Mouse (Mus musculus) liver, embryonic 16.5 days (tissue): ENCODE data around the gene Atpif1. TPM values are rescaled to one million over a fixed set of nuclear protein-coding genes. Genes with fewer than 3 reads are reported as not detected.

Experiments used
- ATAC-seq: fragments of 200-750 bp; cut with Nextera tagmentation; 2 replicates; pipeline ENCODE4 v1.8.0; 2017; ENCODE audit warnings: low read depth, mild to moderate bottlenecking, moderate number of reproducible peaks, moderate library complexity
- H3K27ac ChIP-seq: fragments of 300-500 bp; sonication (generic); 2 replicates; pipeline ENCODE4 v1.5.1; 2014; ENCODE audit warnings: mild to moderate bottlenecking, low read length
- H3K27me3 ChIP-seq: fragments of 300-500 bp; sonication (generic); 2 replicates; pipeline ENCODE4 v1.6.1; 2014; ENCODE audit warnings: low read depth, low read length, mixed read lengths; ENCODE audit not compliant: control insufficient read depth, insufficient read depth
- H3K36me3 ChIP-seq: fragments of 300-500 bp; sonication (generic); 2 replicates; pipeline ENCODE4 v1.6.1; 2014; ENCODE audit warnings: mild to moderate bottlenecking; ENCODE audit not compliant: control insufficient read depth, insufficient read depth
- H3K4me1 ChIP-seq: fragments of 300-500 bp; sonication (generic); 2 replicates; pipeline ENCODE4 v1.6.1; 2014; ENCODE audit warnings: low read depth, low read length, mixed read lengths; ENCODE audit not compliant: control insufficient read depth
- H3K4me2 ChIP-seq: fragments of 300-500 bp; sonication (generic); 2 replicates; pipeline ENCODE4 v1.6.1; 2014; ENCODE audit warnings: low read depth, low read length, mixed read lengths
- H3K4me3 ChIP-seq: fragments of 300-500 bp; sonication (generic); 2 replicates; pipeline ENCODE4 v1.5.1; 2014; ENCODE audit warnings: low read depth, mild to moderate bottlenecking, low read length
- H3K9ac ChIP-seq: fragments of 300-500 bp; sonication (generic); 2 replicates; pipeline ENCODE4 v1.6.1; 2014; ENCODE audit warnings: low read depth, low read length
- H3K9me3 ChIP-seq: fragments of 300-500 bp; sonication (generic); replicated peaks from 2 replicates; pipeline ENCODE4 v1.6.1; 2016; ENCODE audit warnings: low read length; ENCODE audit not compliant: control insufficient read depth
- WGBS: fragments of 180-500 bp; shearing (Covaris S2); extraction: QIAGEN DNeasy Blood & Tissue Kit; methylation state at CpG from one replicate; pipeline ENCODE4 v1.1.7; 2014; ENCODE audit not compliant: insufficient replicate concordance; 5-methylcytosine and 5-hydroxymethylcytosine counted together
- polyA plus RNA-seq: library from polyadenylated mRNA; unstranded; fragments of >200 nt; fragmentation: Nextera tagmentation; extraction: Ambion mirVana; gene quantifications from 2 replicates; pipeline ENCODE4 v1.2.1, GENCODE M21; 2015

Atpif1 gene
- 1,068 and 1,164 TPM in 2 replicates for polyA plus RNA-seq

- peak within 1 kb of the TSS; percentile 97 for H3K9ac ChIP-seq
- peaks cover 16% of the 10 kb centered on the region for H3K36me3 ChIP-seq
- WGBS = under 1% methylated on average over 63 of the region's 63 CpGs
- peak; percentile 70 for ATAC-seq
- H3K4me3 ChIP-seq = peak within 1 kb of the TSS; percentile 97
- peak within 1 kb of the TSS; percentile 89 for H3K4me2 ChIP-seq
- peak within 1 kb of the TSS; percentile 99 for H3K27ac ChIP-seq
- no peaks in the 10 kb centered on the region for H3K27me3 ChIP-seq
- peaks cover 59% of the 10 kb centered on the region for H3K4me1 ChIP-seq
- no peaks in the 10 kb centered on the region for H3K9me3 ChIP-seq
These were observed at the start of gene Atpif1 for GRCm38 (mm10) chr4:132532981-132533916. Gene Atpif1 (minus strand): TSS chr4:132533659.

DNA sequence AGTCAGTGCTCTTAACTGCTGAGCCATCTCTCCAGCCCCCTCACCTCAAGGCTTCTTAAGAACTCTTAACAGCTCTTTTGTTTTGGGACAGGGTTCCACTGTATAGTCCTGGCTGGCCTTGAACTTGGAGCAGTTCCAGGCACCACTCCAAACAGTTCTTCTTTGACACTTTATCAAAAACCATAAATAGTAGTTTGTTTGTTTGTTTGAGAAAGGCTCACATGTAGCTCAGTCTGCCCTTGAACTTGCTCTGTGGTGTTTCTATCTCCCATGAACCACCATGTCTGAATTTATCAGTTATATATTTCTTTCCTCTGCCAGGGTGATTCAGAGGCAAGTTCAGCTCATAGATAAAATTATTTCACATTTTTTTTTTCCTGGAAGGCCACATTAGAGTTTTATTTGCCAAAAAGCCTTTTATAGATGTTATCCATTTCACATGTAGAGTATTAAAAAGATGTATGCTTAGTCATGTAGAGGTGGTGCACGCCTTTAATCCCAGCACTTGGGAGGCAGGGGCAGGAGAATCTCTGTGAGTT lies 41.4 kb upstream of the Atpif1 start:
- Histone ChIP-seq H3K9ac (no peak overlapping the region), H3K4me3 (no peak overlapping the region), H3K36me3 (no peaks in the 10 kb centered on the region), H3K9me3 (no peaks in the 10 kb centered on the region), H3K4me1 (peaks cover 2% of the 10 kb centered on the region), H3K27me3 (no peaks in the 10 kb centered on the region), H3K4me2 (no peak overlapping the region), H3K27ac (no peak overlapping the region)
- ATAC-seq = no peak
- WGBS = 67% methylated on average over 1 of the region's 1 CpGs

DNA sequence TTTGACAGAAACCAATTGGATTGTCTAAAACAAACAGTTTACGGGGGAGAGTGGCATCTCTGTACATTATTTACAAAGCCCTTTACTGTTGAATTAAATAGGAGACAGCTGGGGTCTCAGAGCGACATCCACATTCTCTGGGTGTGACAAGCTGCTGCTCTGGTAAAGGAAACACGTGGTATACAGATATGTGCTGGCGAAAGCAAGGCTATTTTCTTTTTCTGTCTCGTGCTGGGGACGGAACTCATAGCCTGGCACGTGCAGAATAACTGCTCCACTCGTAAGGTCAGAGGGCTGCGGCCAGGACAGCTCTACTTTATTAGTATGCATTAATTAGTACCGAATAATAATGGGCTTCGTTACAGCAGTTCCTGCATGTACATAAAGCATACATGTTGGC lies 39.9 kb upstream of the Atpif1 start:
- no peak overlapping the region for H3K4me3 ChIP-seq
- H3K4me2 ChIP-seq = no peak overlapping the region
- H3K27me3 ChIP-seq = no peaks in the 10 kb centered on the region
- H3K9me3 ChIP-seq = peaks cover 2% of the 10 kb centered on the region
- 26% methylated on average over 11 of the region's 11 CpGs for WGBS
- no peaks in the 10 kb centered on the region for H3K36me3 ChIP-seq
- ATAC-seq = 0 out of 2 replicates have a peak, but pooled peaks have one; percentile 21
- H3K27ac ChIP-seq = no peak overlapping the region
- no peak overlapping the region for H3K9ac ChIP-seq
- peaks cover 2% of the 10 kb centered on the region for H3K4me1 ChIP-seq

GRCm38 (mm10) chr4:132571190-132571589 lies 37.7 kb upstream of the Atpif1 start:
- Histone ChIP-seq H3K4me2 (no peak overlapping the region), H3K9ac (no peak overlapping the region), H3K4me1 (peaks cover 2% of the 10 kb centered on the region), H3K27me3 (no peaks in the 10 kb centered on the region), H3K27ac (no peak overlapping the region), H3K4me3 (no peak overlapping the region), H3K36me3 (no peaks in the 10 kb centered on the region), H3K9me3 (peaks cover 2% of the 10 kb centered on the region)
- 68% methylated on average over 9 of the region's 9 CpGs for WGBS
- no peak for ATAC-seq

- Histone ChIP-seq H3K9ac (no peak overlapping the region), H3K27ac (no peak overlapping the region), H3K4me3 (no peak overlapping the region), H3K27me3 (no peaks in the 10 kb centered on the region), H3K4me2 (no peak overlapping the region), H3K36me3 (no peaks in the 10 kb centered on the region), H3K4me1 (peaks cover 2% of the 10 kb centered on the region), H3K9me3 (peaks cover 2% of the 10 kb centered on the region)
- WGBS = 83% methylated on average over 5 of the region's 5 CpGs
- ATAC-seq = no peak
These were observed 35.7 kb upstream of the Atpif1 start for GRCm38 (mm10) chr4:132569115-132569514.

DNA sequence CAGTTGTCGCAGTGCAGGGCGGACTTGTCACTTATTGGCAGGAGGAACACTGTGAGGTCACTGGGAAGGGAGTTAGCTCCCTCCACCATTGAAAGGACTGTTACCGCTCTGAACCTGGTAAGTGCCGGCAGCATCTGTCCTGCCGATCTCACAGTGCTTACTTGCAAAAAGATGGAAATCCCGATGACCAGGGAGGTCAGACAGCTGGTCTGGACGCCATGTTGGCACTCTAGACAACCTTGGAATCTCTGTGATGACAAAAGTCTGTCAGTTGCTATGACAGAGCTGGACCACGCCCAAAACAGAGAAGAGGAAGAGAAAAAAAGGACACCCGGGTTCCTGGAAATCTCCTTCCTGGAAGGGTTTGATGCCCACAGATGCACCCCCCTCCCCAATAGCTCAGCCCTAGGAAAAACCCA lies 33.9 kb upstream of the Atpif1 start:
- H3K27ac ChIP-seq = no peak overlapping the region
- H3K4me2 ChIP-seq = no peak overlapping the region
- no peak for ATAC-seq
- WGBS = 57% methylated on average over 9 of the region's 9 CpGs
- no peaks in the 10 kb centered on the region for H3K27me3 ChIP-seq
- H3K4me3 ChIP-seq = no peak overlapping the region
- H3K9ac ChIP-seq = no peak overlapping the region
- no peaks in the 10 kb centered on the region; the same call in 1 of the 2 replicates for H3K4me1 ChIP-seq
- no peaks in the 10 kb centered on the region for H3K36me3 ChIP-seq
- peaks cover 2% of the 10 kb centered on the region for H3K9me3 ChIP-seq

DNA sequence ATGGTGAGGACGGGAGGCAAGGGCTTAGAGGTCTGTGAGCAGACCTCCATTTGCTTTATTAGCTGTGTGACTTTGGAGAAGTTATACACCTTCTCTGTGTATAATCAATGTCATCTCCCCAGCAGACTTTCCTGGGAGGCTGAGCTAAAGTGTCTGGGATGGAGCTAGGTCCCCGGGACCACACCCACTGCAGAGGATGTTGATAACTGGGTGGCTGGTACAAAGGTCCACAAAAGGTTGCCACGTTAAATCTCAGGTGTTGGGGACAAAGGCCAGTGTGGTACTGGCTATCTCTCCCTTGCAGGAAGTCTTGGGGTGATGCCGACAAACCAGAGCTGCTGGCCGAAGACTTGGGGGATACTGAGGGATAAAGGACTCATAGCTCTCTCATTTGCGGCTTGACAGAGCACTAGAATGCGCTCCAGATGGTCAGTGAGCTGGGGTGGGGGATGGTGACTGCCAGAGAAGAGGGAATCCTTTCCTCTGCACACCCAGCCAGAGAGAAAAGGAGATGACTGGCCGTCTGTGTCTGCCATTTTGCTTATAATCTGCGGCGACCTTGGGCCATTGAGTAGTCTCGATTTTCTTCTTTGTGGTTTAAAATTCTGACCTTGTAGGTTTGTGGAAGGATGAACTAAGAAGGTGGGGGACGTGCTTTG lies 31.8 kb upstream of the Atpif1 start:
- Histone ChIP-seq H3K4me1 (no peaks in the 10 kb centered on the region), H3K36me3 (no peaks in the 10 kb centered on the region), H3K9ac (no peak overlapping the region), H3K27me3 (no peaks in the 10 kb centered on the region), H3K4me3 (no peak overlapping the region), H3K27ac (no peak overlapping the region), H3K9me3 (peaks cover 2% of the 10 kb centered on the region), H3K4me2 (no peak overlapping the region)
- 63% methylated on average over 12 of the region's 12 CpGs for WGBS
- no peak for ATAC-seq

GRCm38 (mm10) chr4:132563965-132564364 lies 30.5 kb upstream of the Atpif1 start, which contains the start of gene Ptafr:
Gene Ptafr (plus strand): TSS chr4:132564067.
- H3K4me1 ChIP-seq = no peaks in the 10 kb centered on the region
- H3K36me3 ChIP-seq = no peaks in the 10 kb centered on the region
- peak within 1 kb of the TSS; percentile 54; the same call in 1 of the 2 replicates for H3K27ac ChIP-seq
- no peaks in the 10 kb centered on the region for H3K27me3 ChIP-seq
- ATAC-seq = peak; percentile 66
- H3K9me3 ChIP-seq = no peaks in the 10 kb centered on the region
- peak within 1 kb of the TSS; percentile 25; the same call in 1 of the 2 replicates for H3K4me2 ChIP-seq
- WGBS = 8% methylated on average over 4 of the region's 4 CpGs
- peak within 1 kb of the TSS; percentile 27 for H3K4me3 ChIP-seq
- no peak within 1 kb of the TSS for H3K9ac ChIP-seq
